Mouse (Mus musculus) liver, embryonic 12.5 days (tissue): ENCODE measurements around the gene Rasgrp2. TPM values are rescaled to one million over a fixed set of nuclear protein-coding genes. Genes with fewer than 3 reads are reported as not detected.

Source experiments
- ATAC-seq: fragments of 200-750 bp; cut with Nextera tagmentation; 2 replicates; pipeline ENCODE4 v1.8.0; 2017; ENCODE audit warnings: moderate number of reproducible peaks, mild to moderate bottlenecking, moderate library complexity
- H3K27ac ChIP-seq: fragments of 300-500 bp; sonication (generic); 2 replicates; pipeline ENCODE4 v1.5.1; 2016; ENCODE audit warnings: mild to moderate bottlenecking
- H3K27me3 ChIP-seq: fragments of 300-500 bp; sonication (generic); replicated peaks from 2 replicates; pipeline ENCODE4 v1.6.1; 2016; ENCODE audit warnings: mild to moderate bottlenecking, moderate library complexity
- H3K36me3 ChIP-seq: fragments of 300-500 bp; sonication (generic); 2 replicates; pipeline ENCODE4 v1.6.1; 2016; ENCODE audit warnings: mild to moderate bottlenecking, moderate library complexity
- H3K4me1 ChIP-seq: fragments of 300-500 bp; sonication (generic); 2 replicates; pipeline ENCODE4 v1.6.1; 2016
- H3K4me2 ChIP-seq: fragments of 300-500 bp; sonication (generic); 2 replicates; pipeline ENCODE4 v1.6.1; 2016; ENCODE audit warnings: mild to moderate bottlenecking, moderate library complexity
- H3K4me3 ChIP-seq: fragments of 300-500 bp; sonication (generic); 2 replicates; pipeline ENCODE4 v1.5.1; 2016; ENCODE audit warnings: mild to moderate bottlenecking, moderate library complexity
- H3K9ac ChIP-seq: fragments of 300-500 bp; sonication (generic); 2 replicates; pipeline ENCODE4 v1.6.1; 2016; ENCODE audit warnings: mild to moderate bottlenecking, moderate library complexity
- H3K9me3 ChIP-seq: fragments of 300-500 bp; sonication (generic); replicated peaks from 2 replicates; pipeline ENCODE4 v1.6.1; 2016; ENCODE audit warnings: mild to moderate bottlenecking, moderate library complexity
- WGBS: fragments of 180-500 bp; shearing (Covaris S2); methylation state at CpG from one replicate; pipeline ENCODE4 v1.1.7; 2016; ENCODE audit not compliant: insufficient replicate concordance; 5-methylcytosine and 5-hydroxymethylcytosine counted together
- polyA plus RNA-seq: library from polyadenylated mRNA; unstranded; fragments of >200 nt; fragmentation: Nextera tagmentation; extraction: Ambion mirVana; gene quantifications from 2 replicates; pipeline ENCODE4 v1.2.1, GENCODE M21; 2016

The Rasgrp2 gene
- polyA plus RNA-seq, 1 experiment from 2014 or later: 106 TPM

DNA sequence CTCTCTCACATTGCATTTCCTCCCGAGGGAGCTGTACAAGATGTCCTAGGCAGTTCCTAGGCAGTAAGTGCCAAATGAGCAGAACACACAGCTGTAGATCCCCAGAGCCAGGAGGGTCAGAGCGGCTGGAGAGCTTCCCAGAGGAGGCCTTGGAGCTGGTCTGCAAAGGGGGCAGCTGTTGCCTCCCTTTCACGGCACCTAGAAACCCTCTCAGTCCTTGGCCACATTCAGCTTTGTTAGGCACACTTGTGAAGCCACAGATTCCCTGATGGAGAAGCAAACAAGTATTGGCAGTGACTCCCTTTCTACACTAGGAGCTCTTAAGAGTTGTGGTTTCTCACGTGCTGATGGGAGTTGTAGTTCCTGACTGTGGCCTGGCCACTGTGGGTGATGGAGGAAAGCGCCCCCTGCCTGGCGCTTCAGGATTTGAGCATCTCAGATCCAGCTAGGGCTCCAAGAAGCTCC is 52.9 kb downstream of the Rasgrp2 start:
- Histone ChIP-seq H3K9me3 (no peaks in the 10 kb centered on the region), H3K9ac (no peak overlapping the region), H3K4me1 (peaks cover 19% of the 10 kb centered on the region), H3K4me3 (no peak overlapping the region), H3K36me3 (no peaks in the 10 kb centered on the region), H3K27ac (no peak overlapping the region), H3K27me3 (peaks cover 60% of the 10 kb centered on the region), H3K4me2 (no peak overlapping the region)
- WGBS: 26% methylated on average over 6 of the region's 6 CpGs
- ATAC-seq: peak; percentile 46; the same call in 1 of the 2 replicates

DNA sequence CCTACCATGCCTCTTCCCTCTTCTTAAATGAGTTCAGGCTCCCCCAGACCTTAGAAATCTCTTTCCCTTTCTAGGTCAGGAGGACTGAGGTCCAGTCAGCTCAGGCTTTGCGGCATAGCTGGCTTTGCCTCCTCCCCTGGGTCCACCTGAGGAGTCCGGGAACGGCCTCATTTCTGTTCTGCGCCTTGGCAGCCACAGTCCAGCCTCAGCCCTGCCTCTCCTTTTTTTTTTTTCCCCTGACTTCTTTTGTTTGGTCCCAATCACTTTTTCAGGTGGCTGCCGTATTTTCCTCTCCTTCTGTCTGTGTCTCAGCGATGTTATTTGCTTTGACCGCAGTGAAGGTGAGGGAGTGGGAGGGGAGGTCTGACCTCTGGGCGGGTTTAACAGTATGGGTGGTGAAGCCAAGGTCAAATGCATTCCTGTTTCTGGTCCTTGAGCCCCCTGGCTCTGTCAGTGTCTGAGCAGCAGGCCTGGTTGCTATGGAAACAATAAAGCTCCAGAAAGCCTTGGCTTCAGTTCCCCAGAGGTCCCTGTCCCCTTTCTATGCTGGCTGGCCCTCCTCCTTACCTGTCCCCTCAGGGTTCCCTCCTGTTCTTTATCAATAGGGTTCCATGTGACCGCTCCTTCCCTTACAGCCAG is 53.7 kb downstream of the Rasgrp2 start:
- 64% methylated on average over 9 of the region's 9 CpGs for WGBS
- H3K36me3 ChIP-seq: no peaks in the 10 kb centered on the region
- H3K27me3 ChIP-seq: peaks cover 56% of the 10 kb centered on the region
- ATAC-seq: no peak
- no peak overlapping the region for H3K27ac ChIP-seq
- no peak overlapping the region for H3K9ac ChIP-seq
- no peak overlapping the region for H3K4me3 ChIP-seq
- peaks cover 17% of the 10 kb centered on the region for H3K4me1 ChIP-seq
- no peak overlapping the region for H3K4me2 ChIP-seq
- H3K9me3 ChIP-seq: no peaks in the 10 kb centered on the region

DNA sequence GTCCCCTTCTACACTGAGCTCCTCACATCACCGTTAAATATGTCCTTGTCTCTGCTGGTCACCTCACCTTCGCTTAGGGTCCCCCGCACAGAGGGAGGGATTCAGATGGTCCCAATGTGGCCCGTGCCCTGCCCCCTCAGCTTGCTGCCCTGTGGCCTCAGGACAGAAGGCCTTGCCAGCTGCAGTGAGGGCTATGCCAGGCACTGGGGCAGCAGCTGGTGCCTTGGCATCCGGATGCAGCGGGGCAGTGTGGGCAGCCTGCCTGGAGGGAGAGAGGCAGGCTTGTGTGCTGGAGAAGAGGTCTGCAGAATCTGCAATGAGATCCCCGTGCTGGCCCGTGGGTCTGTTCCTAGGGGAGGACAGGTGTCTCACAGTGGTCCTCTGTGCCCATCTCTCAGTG is 54.2 kb downstream of the Rasgrp2 start:
- Histone ChIP-seq H3K9me3 (no peaks in the 10 kb centered on the region), H3K36me3 (no peaks in the 10 kb centered on the region), H3K27me3 (peaks cover 56% of the 10 kb centered on the region), H3K4me3 (no peak overlapping the region), H3K4me1 (peaks cover 12% of the 10 kb centered on the region), H3K9ac (no peak overlapping the region), H3K4me2 (no peak overlapping the region), H3K27ac (no peak overlapping the region)
- no peak for ATAC-seq
- WGBS: 72% methylated on average over 8 of the region's 8 CpGs

DNA sequence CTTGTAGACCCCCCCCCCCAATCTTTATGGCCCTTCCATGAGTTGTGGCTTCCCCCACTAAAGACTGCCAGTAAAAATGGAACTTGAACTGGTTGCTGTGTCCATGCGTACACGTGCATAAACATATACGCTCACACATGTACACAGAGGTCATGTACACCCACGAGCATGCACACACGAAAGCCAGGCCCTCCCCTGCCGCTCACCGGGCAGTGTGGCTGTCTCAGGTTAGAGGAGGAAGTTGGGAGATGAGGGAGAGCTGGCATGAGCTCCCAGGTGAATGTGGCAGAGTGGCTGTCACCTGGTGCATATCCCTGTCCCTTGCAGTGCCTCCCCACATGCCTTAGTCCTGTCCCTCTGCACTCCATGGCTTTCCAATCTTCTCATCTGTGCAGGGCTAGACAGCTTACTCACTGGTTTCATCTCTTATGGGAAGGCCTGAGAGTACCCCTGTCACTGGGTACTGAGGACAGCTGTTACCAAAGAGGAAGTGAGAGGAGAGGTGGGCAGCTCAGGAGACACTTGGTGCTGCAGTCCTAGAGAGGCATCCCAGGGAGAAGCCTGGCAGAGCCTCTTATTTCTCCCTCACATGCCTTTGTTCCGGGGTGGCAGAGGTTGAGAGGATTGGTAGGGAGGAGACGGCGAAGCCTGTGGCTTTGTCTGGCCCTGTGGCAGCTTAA is 55.0 kb downstream of the Rasgrp2 start:
- Histone ChIP-seq H3K27me3 (peaks cover 48% of the 10 kb centered on the region), H3K9me3 (no peaks in the 10 kb centered on the region), H3K36me3 (no peaks in the 10 kb centered on the region), H3K4me3 (no peak overlapping the region), H3K4me1 (peaks cover 4% of the 10 kb centered on the region), H3K4me2 (no peak overlapping the region), H3K9ac (no peak overlapping the region), H3K27ac (no peak overlapping the region)
- ATAC-seq: no peak
- 64% methylated on average over 10 of the region's 10 CpGs for WGBS

DNA sequence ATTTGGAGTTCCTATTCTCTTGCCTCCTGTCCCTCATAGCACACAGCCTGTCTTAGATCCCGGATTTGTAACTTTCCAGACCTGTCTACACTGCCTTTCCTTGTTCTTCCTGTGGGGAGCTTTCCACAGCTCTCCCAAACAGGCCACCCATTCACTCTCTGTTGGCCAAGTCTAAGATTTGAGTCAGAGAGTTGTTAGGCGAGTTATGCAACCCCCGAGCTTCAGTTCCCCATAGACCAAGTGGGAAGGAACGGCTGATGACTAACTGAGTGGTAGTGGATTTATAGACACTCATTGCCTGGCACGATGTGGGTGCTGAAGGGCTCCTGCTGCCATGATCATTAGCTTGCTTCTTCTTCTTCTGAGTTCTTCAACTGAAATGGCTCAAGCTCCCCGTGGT is 60.4 kb downstream of the Rasgrp2 start:
- H3K4me1 ChIP-seq: no peaks in the 10 kb centered on the region
- 50% methylated on average over 6 of the region's 6 CpGs for WGBS
- no peaks in the 10 kb centered on the region for H3K36me3 ChIP-seq
- H3K27ac ChIP-seq: no peak overlapping the region
- H3K9ac ChIP-seq: no peak overlapping the region
- no peak for ATAC-seq
- H3K27me3 ChIP-seq: peaks cover 27% of the 10 kb centered on the region
- no peak overlapping the region for H3K4me3 ChIP-seq
- H3K9me3 ChIP-seq: no peaks in the 10 kb centered on the region
- H3K4me2 ChIP-seq: no peak overlapping the region

DNA sequence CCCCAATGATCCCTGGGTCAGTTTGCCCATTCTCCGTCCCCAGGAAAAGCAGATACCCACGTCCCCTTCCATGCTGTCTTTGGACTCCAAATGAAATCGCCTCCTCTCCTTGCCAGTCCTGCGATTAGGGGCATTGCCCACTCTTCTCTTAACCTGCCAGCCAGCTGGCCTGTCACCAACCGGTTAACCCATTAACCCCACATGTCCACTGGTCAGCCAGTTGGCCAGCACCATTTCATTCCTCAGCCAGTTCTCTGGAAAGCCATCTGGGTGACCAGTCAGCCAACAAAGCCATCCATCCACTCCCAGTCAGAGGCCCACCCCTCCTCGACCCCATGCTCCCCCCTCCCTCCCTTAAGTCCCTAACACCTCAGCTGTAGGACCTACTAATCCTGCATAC is 63.7 kb downstream of the Rasgrp2 start:
- Histone ChIP-seq H3K4me3 (no peak overlapping the region), H3K9ac (no peak overlapping the region), H3K9me3 (0 out of 2 replicates have a peak, but pooled peaks cover 3% of the 10 kb centered on the region), H3K4me1 (no peaks in the 10 kb centered on the region), H3K27me3 (peaks cover 9% of the 10 kb centered on the region; the same call in 1 of the 2 replicates), H3K36me3 (no peaks in the 10 kb centered on the region), H3K4me2 (no peak overlapping the region), H3K27ac (no peak overlapping the region)
- ATAC-seq: no peak
- WGBS: 51% methylated on average over 6 of the region's 6 CpGs

DNA sequence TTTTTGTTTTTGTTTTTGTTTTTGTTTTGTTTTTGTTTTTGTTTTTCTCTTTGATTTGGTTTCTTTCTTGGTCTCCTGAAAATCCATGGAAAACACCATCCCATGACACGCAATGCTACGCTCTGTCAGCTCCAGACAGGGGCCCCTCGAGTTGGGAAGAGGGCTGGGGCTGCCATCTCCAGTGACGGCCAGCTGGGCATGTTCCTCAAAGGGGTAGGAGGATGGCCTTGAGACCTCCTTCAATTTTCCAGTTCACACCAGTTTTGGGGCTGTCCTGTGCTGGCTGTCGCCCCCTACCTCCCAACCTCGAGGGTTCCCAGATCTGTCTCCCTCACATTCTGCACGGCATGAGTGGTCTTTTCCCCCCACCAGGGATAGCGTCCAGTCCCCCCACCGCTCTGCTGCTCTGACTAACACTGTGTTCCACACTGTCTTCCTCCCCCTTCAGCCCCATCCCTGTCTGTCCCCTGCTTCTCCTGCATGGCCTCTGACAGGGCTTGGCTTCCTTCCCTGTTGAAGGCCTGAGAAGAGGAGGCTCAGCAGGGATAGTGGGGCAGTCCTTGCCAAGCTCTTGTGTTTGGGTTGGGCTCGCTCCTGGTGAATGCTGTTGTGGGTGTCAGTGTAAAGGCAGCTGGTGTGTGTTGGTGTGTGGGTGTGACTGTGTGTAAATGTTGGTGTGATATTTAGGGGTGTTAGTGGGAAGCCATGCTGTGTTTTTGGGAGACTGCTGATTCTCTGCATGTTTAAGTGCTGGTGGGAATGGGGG is 65.3 kb downstream of the Rasgrp2 start:
- H3K9me3 ChIP-seq: 0 out of 2 replicates have a peak, but pooled peaks cover 3% of the 10 kb centered on the region
- no peak overlapping the region for H3K4me3 ChIP-seq
- H3K27me3 ChIP-seq: peaks cover 9% of the 10 kb centered on the region; the same call in 1 of the 2 replicates
- no peak overlapping the region for H3K4me2 ChIP-seq
- no peak for ATAC-seq
- no peaks in the 10 kb centered on the region for H3K36me3 ChIP-seq
- no peak overlapping the region for H3K9ac ChIP-seq
- H3K4me1 ChIP-seq: peaks cover 6% of the 10 kb centered on the region; the same call in 1 of the 2 replicates
- WGBS: 51% methylated on average over 10 of the region's 10 CpGs
- no peak overlapping the region for H3K27ac ChIP-seq

Other genes with a start within 250 kb of the Rasgrp2 start
- gene Majin, start 215.0 kb upstream of the Rasgrp2 start, polyA plus RNA-seq: not detected in 2 replicates
- gene Gpha2, start 173.0 kb upstream of the Rasgrp2 start, polyA plus RNA-seq: not detected in 2 replicates
- gene Ppp2r5b, start 163.5 kb upstream of the Rasgrp2 start, polyA plus RNA-seq: 6.4 TPM in 2 replicates
- gene Atg2a, start 157.7 kb upstream of the Rasgrp2 start, polyA plus RNA-seq: 7.1 and 8.2 TPM in 2 replicates
- gene Ehd1, start 122.6 kb upstream of the Rasgrp2 start, polyA plus RNA-seq: 85.4 and 91.9 TPM in 2 replicates
- 0.20 TPM in 2 replicates for gene Cdc42bpg, start 92.9 kb upstream of the Rasgrp2 start, polyA plus RNA-seq
- 48.6 and 49.4 TPM in 2 replicates for gene Men1, start 64.4 kb upstream of the Rasgrp2 start, polyA plus RNA-seq
- gene Map4k2, start 58.2 kb upstream of the Rasgrp2 start, polyA plus RNA-seq: 9.2 and 9.3 TPM in 2 replicates
- gene Sf1, start 35.6 kb upstream of the Rasgrp2 start, polyA plus RNA-seq: 115 and 119 TPM in 2 replicates
- gene Pygm, start 14.9 kb upstream of the Rasgrp2 start, polyA plus RNA-seq: 2.6 and 2.7 TPM in 2 replicates
- gene Nrxn2, start 19.4 kb downstream of the Rasgrp2 start, polyA plus RNA-seq: 0.83 and 0.85 TPM in 2 replicates
- not detected in 2 replicates for gene Slc22a12, start 143.7 kb downstream of the Rasgrp2 start, polyA plus RNA-seq